Mouse (Mus musculus): ENCODE measurements around the gene Sdk1.
"Not testable (repeated sequence)": the region's sequence is repeated elsewhere in the genome, so short reads cannot be mapped to it uniquely, and the experiment has no call there.

Gene Sdk1

DNA sequence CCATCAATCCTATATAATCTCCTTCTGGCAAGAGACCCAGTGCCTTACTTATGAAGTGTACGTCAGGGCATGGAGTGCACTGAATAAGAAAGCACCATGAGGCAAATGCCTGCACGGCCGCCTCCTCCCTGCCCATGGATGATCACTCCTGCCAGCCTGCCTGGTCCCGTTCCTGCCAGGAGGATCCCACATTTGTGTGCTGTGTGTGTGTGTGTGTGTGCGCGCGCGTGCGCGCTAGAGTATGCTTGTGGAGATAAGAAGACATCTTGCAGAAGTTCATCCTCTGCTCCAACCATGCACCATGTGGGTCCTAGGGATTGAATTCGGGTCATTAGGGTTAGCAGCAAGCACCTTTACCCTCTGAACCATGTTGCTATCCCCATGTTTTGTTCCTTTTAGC, 395.1 kb downstream of the Sdk1 start:
- no peak for DNase-seq (ENCODE audit: low spot score in 2 of 2)

DNA sequence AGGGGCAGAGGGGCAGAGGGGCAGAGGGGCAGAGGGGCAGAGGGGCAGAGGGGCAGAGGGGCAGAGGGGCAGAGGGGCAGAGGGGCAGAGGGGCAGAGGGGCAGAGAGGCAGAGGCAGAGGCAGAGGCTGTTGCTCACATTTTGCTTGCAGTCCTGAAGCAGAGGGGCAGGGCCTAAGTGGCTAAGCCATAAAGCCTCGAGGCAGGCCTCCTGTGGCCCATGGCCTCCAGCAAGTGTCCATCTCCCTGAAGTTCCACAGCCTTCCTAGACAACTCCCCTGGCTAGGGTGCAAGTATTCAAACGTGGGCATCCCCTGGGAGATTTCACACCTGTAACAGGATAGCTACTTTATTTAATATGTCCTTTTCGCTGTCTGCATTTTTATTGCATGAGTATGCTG, 395.8 kb downstream of the Sdk1 start:
- DNase-seq (ENCODE audit: low spot score in 2 of 2): not testable (repeated sequence)

DNA sequence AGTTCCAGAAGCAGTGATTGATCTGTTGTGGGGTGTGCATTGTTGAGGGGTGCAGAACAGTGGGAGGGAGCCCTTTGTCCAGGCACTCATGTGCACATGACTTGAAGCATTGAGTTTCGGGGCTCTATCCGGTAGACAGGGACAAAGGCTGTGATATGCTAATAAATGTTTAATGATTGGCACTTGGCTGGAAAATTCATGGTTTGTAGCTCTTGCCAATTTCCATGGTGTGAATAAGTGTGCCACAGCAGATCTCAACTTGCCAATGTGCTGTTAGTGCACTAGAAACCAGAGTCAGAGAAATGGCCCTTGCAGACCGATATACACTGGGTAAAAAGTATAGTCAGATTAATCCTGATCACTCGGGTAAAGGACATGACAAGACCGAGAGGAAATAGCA, 404.4 kb downstream of the Sdk1 start:
- DNase-seq (ENCODE audit: low spot score in 2 of 2): no peak

DNA sequence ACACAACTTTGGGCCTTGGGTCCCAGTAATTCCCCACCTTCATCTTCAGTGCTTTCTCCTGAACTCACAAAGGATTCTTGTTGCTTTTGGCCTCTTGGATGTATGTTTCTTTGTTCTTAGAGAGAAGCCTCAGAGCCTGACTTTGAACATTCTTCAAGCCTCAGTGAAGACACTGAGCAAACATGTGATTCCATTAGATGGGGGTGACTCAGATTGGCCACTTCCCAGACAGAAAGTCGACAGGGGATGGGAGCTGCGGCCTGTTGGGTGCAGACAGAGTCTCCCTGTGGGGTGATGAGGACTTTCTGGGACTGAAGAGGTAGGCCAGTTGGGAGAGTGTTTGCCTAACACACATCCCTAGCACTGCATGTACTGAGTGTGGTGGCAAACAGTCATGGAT, 405.3 kb downstream of the Sdk1 start:
- no peak for DNase-seq (ENCODE audit: low spot score in 2 of 2)

DNA sequence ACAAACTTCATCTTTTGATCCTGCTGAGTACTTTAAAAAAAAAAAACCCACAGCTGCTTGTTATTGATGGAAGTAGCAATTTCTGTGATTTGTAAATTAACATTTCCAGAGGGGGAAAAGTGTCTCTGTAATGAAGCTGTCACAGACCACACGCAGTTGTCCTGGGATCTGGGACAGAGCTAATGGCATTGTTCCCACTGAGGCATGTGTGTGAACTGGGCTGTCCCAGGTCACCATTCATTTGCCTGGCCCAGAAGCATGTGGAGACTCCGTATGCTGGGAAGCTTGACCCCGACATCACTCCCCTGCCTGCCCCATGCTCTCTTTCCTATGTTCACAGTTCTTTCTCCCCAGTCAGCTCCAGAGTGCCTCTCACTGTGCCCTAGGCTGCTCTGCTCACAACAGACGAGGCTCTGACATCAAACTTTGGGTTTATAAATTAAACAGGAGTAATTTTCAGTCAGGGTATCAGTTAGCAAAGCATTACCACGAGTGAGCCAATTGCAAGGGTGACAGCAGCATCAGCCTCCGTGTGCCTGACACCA, 408.6 kb downstream of the Sdk1 start:
- no peak for DNase-seq (ENCODE audit: low spot score in 2 of 2)

DNA sequence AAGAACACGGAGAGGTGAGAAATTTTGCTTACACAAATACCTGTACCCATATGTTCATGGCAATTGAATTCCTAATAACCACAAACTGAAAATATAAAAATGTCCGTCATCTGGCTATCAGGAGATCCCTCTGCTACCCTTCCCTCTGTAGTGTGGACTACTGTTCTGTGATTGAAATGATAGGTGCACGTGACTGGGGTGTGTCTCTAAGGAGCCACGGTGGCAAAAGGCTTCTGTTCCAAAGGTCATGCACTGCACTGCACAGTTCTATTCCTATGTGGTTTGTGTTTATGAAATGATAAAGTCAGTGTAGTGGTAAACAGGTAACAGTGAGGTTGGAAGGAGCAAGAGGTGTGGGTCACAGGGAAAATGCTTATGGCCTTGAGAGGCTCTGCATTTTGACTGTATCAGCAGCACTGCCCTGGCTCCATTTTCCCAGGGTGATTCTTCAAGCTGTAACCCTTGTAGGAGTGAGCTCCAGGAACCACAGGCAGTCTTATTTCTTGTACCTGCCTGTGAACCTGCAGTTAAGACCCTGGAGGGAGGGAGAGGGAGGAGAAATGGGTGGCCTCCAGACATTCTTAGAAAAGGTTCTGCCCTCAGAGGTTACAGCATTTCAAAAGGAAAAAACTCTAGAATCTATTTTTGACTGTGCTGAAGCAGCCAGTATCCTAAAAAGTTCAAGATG, 410.5 kb downstream of the Sdk1 start:
- DNase-seq (ENCODE audit: low spot score in 2 of 2): no peak

DNA sequence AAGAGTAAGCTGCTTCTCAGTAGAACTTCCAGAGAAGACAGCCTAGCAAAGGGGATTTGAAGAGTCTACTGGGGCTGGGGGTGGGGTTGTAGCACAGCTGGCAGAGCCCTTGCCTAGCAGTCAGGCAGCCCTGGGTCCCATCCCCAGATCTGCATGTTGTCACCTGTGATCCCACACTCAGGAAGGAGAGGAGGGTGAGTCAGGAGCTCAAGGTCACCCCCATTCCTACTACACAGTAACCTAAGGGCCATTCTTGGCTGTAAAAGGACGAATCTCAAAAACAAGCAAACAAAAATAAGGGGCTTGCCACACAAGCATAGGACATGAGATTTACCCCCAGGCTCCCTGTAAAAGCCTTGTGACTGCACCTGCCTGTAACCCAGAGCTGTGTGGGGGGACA, 435.1 kb downstream of the Sdk1 start:
- DNase-seq (ENCODE audit: low spot score in 2 of 2): no peak

DNA sequence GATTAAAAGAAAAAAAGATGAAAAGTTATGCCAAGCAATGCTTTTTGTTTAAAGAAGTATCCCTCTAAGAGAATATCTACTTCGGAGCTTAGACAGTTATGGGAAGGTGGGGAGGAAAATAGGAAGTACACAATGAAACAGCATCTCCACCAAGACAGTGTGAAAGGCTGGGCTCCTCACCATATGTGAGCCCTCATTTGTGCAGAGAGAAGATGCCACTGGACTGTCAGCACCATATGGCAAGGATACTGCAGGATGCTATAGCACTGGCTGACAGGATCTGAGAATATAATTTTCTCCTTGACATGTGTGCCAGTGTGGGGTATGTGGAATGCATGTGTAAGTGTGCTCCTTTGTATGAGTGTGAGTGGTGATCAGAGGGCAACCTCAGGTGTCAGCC, 435.7 kb downstream of the Sdk1 start:
- DNase-seq (ENCODE audit: low spot score in 2 of 2): no peak

DNA sequence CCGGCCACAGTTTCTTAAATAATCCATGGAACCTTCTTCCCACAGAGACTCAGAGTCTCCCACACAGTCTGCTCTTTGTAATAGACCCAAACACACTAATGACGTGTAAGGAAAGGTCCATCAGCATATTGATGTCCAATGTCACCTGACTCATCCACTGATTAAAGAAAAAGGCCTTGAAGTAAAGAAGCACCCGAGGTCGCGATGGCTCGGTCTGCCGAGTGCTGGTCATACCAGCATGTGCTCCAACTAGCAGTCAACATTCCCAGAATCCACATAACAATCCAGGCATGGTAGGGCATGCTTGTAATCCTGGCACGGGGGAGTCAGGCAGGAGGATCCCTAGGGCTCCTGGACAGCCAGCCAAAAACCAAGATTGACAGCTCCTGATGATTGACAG, 436.6 kb downstream of the Sdk1 start:
- no peak for DNase-seq (ENCODE audit: low spot score in 2 of 2)

DNA sequence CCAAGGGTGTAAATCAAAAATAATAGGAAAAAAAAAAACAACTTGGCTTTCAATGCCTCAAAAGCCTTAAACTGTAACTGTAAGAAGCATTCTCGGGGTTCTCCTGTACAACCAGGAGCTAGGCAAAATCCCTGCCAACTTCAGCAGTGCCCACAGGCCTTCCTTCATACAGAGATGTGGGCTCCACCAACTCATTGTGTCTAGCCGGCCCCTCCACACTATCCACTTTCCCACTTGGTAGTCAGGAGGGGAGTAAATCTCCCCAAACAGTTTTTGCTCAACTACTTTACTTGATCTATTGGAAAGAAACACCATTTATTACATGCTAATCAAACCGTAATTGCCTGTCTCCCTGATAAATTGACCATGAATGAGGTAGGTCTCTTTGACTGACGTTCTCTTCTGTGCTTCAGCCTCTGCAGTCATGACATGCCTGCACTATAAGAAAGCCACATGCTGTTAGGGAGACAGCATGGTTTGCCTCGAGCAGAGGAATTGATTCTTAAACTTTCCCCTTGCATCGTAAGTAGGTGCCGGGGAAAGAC, 445.7 kb downstream of the Sdk1 start:
- no peak for DNase-seq (ENCODE audit: low spot score in 2 of 2)

DNA sequence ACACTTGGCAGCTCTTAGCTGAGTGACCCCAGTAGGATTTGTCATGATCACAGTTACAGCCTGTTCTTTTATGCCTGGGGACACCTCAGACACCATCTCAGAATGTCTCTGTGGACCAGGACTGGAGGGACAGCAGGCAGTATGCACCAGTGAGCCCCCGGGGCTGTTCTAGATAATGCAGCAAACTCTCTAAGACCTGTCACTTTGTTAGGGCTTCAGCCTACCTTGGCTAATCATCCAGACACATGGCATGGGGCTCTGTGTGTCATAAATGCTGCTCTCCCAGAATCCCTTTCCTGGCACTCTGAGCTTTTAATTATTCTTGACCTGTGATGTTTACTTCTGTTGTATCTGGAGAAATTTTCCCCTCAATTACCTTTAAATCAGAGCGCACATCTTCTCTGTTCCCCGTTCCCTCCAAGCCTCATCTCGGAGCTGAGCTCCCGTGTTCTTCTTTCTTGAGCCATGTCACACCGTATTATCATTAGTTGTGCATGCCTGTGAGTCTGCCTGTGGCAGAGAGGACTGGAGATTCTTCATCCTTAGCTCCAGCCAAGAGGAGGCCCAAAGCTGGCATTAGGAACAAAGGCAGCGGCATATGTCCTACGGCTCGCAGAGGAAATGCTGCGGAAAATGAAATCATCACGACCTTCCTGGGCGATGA, 448.3 kb downstream of the Sdk1 start:
- DNase-seq (ENCODE audit: low spot score in 2 of 2): no peak

DNA sequence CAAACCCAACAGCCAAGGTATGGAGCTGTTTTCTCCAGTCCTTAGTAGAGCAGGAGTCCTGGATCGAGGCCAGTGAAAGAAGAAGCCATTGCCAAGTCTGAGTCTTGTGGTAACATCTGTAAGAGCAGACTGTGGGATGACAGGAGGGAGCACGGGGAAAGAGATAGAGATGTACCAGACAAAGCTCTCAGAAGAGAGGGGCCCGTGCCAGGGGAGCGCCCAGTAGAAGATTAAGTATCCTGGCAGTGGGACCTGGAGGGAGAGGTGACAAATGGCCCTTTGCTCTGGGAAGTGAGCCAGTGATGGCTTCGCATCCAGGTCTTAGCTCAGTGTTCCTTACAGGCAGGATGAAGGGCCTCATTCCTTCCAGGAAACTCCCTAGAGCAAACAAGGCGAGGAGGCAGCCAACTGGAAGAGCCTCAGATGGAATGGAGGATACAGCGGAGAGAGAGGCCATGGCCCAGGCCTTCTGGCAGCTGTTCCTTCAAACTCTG, 450.2 kb downstream of the Sdk1 start:
- DNase-seq (ENCODE audit: low spot score in 2 of 2): peak; percentile 87 to 88

DNA sequence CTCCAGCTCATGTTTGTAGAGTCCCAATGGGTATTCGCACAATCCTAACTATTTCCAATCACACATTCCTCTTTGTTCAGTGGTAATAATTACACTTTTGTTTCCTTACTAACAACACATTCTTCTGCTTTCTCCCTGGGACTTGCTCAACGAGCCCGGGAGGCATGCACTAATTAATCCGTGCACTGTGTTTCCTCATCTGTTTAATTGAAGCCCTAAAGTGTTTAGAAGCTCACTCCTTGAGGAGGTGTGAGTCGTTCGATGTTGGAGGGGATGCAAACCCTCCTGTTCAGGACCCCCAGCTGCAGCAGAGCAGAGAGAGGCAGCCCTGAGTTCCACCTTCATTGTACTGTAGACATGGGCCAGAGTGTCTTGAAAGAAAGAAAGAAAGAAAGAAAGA, 452.4 kb downstream of the Sdk1 start:
- no peak for DNase-seq (ENCODE audit: low spot score in 2 of 2)

DNA sequence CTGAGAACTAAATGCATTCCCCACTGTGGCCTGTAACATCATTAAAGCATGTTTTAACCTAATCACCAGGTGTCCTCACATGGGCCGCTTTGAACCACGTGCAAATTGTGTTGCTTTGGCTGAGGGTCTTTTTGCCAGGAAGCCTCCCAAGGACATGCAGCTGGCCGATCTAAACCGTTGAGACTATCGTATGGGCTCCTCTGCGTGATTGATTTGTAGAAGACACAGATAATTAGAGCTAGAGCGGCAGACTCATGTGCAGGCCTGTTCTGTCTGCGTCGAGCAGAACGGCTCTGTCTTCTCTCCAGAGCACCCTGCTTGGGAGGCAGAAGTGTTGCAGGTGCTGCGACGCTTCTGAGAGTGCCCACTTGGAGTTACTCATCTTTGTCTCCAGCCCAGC, 453.6 kb downstream of the Sdk1 start:
- no peak for DNase-seq (ENCODE audit: low spot score in 2 of 2)

DNA sequence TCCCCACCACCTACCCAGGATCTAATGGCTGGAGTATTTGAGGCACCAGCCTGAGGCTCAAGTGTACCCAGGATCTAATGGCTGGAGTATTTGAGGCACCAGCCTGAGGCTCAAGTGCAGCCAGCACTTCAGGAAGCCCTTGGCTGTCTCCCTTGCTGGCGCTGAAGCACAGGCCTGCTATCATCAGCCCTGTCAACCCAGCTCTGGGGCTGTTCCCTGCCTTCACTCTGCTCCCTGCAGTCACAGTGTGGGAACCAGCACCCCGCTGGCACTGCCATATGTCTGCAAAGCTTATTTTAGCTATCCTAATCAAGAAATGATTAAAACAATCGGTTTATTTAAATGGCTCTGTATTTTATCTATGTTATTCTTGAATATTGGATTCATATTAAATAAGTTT, 457.1 kb downstream of the Sdk1 start:
- no peak for DNase-seq (ENCODE audit: low spot score in 2 of 2)

DNA sequence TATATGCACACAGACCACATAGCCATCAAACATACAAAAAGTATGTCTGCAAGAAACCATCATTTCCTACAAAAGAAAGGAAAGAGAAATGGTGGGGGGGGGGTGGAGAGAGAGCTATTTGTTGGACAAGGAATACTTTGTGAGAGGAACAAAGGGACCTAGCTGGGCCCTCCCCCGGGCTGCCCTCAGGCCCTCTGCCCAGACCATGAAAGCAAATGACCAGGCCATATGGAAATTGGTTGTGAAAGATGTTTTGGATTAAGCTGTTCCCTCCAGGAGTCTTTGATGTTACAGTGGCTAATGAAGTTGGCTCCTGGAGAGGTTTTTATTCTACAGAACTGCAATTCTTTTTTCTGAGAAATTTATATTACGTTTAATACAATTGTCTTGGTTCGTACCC, 479.5 kb downstream of the Sdk1 start:
- DNase-seq (ENCODE audit: low spot score in 2 of 2): no peak

DNA sequence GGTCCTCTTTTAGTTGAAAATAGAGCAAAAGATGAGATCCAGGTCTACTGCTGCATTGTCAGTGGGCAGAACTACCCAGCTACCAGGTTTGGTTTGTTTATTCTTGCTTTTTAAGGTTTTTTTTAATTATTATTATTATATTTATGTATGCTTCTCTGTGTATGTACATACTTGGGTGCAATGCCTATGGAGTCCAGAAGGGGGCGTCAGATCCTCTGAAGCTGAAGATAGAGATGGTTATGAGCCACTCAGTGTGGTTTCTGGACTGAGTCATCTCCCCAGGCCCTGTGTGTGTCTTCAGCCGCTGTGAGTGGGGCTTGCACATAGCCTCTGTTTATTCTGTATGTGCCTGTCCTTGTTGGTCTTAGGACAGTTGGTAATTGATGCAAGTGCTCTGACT, 486.7 kb downstream of the Sdk1 start:
- no peak for DNase-seq (ENCODE audit: low spot score in 2 of 2)

DNA sequence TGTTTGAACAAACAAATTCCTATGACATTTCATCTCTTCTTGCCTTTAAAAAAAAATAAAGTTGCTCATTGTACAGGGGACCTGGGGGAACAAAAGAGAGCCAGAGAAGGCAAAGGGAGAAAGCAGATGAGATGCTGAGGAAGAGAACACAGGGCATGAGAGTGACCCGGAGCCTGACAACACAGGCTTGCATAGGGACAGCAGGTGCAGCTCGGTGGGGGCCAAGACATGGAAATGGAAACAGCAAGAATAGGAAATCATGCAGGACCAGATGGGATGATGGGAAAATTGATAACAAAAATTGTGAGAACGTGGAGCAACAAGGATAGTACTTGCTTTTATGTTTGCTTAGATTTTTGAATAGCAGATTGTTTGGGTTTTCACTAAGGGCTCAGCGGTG, 488.7 kb downstream of the Sdk1 start:
- DNase-seq (ENCODE audit: low spot score in 2 of 2): no peak

DNA sequence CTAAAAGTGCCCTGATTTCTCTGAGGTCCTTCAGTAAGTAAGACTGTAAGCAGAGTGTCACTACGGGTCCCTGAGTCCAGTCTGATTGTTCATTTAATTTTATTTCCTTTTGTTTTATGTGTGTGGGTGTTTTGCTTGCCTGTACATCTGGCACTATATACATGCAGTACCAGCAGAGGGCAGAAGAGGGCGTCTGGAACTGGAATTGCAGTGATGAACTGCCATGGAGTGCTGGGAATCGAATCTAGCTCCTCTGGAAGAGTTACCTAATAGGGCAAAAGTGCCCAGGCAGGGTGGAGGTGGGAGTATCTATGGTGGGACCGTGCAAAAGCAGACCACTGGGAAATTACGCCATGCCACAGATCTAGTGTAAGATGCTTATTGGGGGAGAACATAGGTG, 497.4 kb downstream of the Sdk1 start:
- DNase-seq (ENCODE audit: low spot score in 2 of 2): no peak

DNA sequence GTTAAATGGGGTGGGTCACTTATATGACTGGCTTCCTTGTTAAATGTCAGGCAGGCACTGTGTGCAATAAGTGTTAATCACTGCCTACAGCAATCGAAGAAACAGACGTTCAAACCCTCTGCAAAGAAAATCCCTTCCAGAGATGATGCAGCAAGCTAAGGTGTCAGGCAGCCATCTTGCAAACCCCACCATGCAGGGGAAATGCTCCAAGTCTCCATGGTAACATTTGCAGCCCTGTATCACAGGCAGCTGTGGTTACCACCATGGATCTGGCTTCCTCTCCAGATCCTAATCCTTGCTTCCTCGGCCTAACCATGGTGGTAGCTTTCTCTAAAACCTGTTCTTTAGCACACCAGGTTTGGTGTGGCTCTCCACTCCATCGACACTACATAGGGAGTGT, 507.5 kb downstream of the Sdk1 start:
- DNase-seq (ENCODE audit: low spot score in 2 of 2): no peak

DNA sequence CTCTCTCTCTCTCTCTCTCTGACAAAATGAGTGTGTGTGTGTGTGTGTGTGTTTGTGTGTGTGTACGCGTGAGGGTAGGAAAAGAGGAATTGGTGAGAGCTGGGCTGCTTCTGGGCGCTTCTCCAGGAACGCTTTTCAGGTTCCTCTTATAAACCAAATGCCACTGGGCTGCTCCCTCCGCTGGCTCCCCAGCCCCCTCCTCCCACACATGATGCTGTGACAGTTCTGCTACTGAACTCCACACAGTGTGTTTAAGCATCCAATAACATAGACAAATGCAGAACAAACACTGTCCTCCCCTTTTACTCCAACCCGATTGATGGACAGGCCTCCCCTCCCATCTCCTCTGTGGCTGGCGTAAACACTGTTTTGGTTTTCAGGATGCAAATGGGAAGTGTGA, 513.0 kb downstream of the Sdk1 start:
- DNase-seq (ENCODE audit: low spot score in 2 of 2): peak in 1 of 2 experiments; percentile 13

DNA sequence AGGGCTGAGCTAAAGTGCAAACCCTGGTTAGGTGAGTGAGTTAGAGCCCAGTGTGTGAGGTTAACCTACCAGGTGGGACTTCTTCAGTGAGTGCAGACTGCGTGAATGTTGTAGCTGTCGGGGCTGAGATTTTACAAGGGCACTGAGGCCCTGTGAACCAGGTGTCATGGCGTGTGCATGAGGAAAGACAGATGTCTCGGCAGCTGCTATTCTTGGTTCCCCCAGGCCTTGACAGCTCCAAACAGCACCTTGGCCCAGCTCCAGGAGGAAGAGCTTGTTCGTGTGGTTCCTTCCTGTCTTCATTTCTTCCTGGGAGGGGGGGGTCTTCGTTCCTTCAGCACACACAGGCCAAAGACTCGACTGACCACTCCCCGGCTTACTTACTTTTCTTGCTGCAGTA, 517.6 kb downstream of the Sdk1 start:
- peak in 1 of 2 experiments; percentile 3 for DNase-seq (ENCODE audit: low spot score in 2 of 2)

DNA sequence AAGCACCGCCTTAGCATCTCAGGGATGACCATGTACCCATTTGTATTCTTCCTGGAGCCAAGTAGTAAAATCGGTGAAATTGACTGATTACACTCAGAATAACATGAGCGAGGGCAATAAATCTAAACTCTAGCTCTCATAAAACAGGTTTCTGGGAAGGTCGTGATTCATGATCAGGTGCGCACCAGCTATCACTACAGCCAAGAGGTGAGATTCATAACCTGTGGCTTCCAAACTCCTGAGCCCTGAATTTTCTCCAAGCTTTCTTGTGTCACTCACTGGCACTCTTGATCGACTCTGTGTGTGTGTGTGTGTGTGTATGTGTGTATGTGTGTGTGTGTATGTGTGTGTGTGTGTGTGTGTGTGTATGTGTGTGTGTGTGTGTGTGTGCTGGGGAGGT, 522.8 kb downstream of the Sdk1 start:
- DNase-seq (ENCODE audit: low spot score in 2 of 2): no peak
